Mouse (Mus musculus) liver, adult 2 months (tissue): Measurements from ENCODE around the gene Qsox1. TPM values are rescaled to one million over a fixed set of nuclear protein-coding genes. Genes with fewer than 3 reads are reported as not detected.

ENCODE experiments used
- DNase-seq: peaks from one replicate; pipeline ENCODE4 v3.0.0-alpha.2; 2011; ENCODE audit warnings: low read depth, low spot score; ENCODE audit errors: extremely low read depth
- H3K27ac ChIP-seq: fragments of 200-500 bp; replicated peaks from 2 replicates; pipeline ENCODE4 v1.5.1; 2012; ENCODE audit warnings: low read depth, mild to moderate bottlenecking, control low read depth, inconsistent platforms, low read length; ENCODE audit not compliant: insufficient read depth
- H3K27me3 ChIP-seq: fragments of 200-500 bp; 2 replicates; pipeline ENCODE4 v1.6.1; 2012; ENCODE audit warnings: mild to moderate bottlenecking, moderate library complexity, low read length, inconsistent platforms; ENCODE audit not compliant: control insufficient read depth, insufficient read depth
- H3K36me3 ChIP-seq: fragments of 200-500 bp; 2 replicates; pipeline ENCODE4 v1.6.1; 2012; ENCODE audit warnings: low read length, inconsistent platforms; ENCODE audit not compliant: control insufficient read depth, insufficient read depth
- H3K4me1 ChIP-seq: fragments of 200-500 bp; 2 replicates; pipeline ENCODE4 v1.6.1; 2011; ENCODE audit warnings: low read length; ENCODE audit not compliant: control insufficient read depth, insufficient read depth
- H3K4me3 ChIP-seq: fragments of 200-500 bp; 2 replicates; pipeline ENCODE4 v1.5.1; 2011; ENCODE audit warnings: low read depth, mild to moderate bottlenecking, control low read depth, low read length, moderate library complexity; ENCODE audit not compliant: insufficient read depth
- H3K79me2 ChIP-seq: fragments of 200-500 bp; 2 replicates; pipeline ENCODE4 v1.6.1; 2012; ENCODE audit warnings: inconsistent platforms, mild to moderate bottlenecking, low read length, moderate library complexity; ENCODE audit not compliant: control insufficient read depth, insufficient read depth
- H3K9ac ChIP-seq: fragments of 200-500 bp; 2 replicates; pipeline ENCODE4 v1.6.1; 2012; ENCODE audit warnings: low read depth, mild to moderate bottlenecking, control low read depth, inconsistent platforms, low read length
- CTCF ChIP-seq: fragments of 200-500 bp; IDR thresholded peaks from 2 replicates; pipeline ENCODE4 v1.5.1; 2011; ENCODE audit warnings: low read depth, low read length, control low read depth
- POLR2A ChIP-seq: fragments of 200-500 bp; IDR thresholded peaks from 2 replicates; pipeline ENCODE4 v1.6.1; 2011; ENCODE audit warnings: low read length, control low read depth; ENCODE audit not compliant: insufficient read depth; ENCODE audit errors: extremely low read depth
- WGBS: fragments of 180-500 bp; shearing (Covaris S2); methylation state at CpG from one replicate; pipeline ENCODE4 v1.1.7; 2018; 5-methylcytosine and 5-hydroxymethylcytosine counted together
- polyA plus RNA-seq: library from polyadenylated mRNA; depleted of rRNA; stranded (reverse); fragments of >200 nt; gene quantifications from 2 replicates; pipeline ENCODE4 v1.2.3, GENCODE M21; 2012
- total RNA-seq: library from RNA; depleted of rRNA; stranded (reverse); fragments of >200 nt; gene quantifications from 2 replicates; pipeline ENCODE4 v1.2.3, GENCODE M21; 2014

Gene Qsox1
- total and polyA plus RNA-seq, 2 experiments, result 221 to 543 TPM

- H3K4me1 ChIP-seq, result peaks cover 48% of the 10 kb centered on the region
- peak; percentile 61 for DNase-seq
- H3K27me3 ChIP-seq, result no peaks in the 10 kb centered on the region
- H3K36me3 ChIP-seq, result peaks cover 43% of the 10 kb centered on the region
- no peak overlapping the region for H3K4me3 ChIP-seq
- 27% methylated on average over 4 of the region's 4 CpGs for WGBS
- no peak for TF ChIP-seq CTCF
- TF ChIP-seq POLR2A, result no peak
- no peak overlapping the region; the same call in 1 of the 2 replicates for H3K27ac ChIP-seq
- no peak overlapping the region; the same call in 1 of the 2 replicates for H3K9ac ChIP-seq
- peaks cover 15% of the 10 kb centered on the region; the same call in 1 of the 2 replicates for H3K79me2 ChIP-seq
Measured at GRCm38 (mm10) chr1:155797425-155797824, 15.3 kb downstream of the Qsox1 start.

GRCm38 (mm10) chr1:155796757-155797405, 15.8 kb downstream of the Qsox1 start:
- Histone ChIP-seq H3K4me1 (peaks cover 48% of the 10 kb centered on the region), H3K4me3 (no peak overlapping the region), H3K36me3 (peaks cover 45% of the 10 kb centered on the region), H3K27me3 (no peaks in the 10 kb centered on the region), H3K27ac (peak overlapping the region; percentile 31; the same call in 1 of the 2 replicates), H3K79me2 (peaks cover 14% of the 10 kb centered on the region; the same call in 1 of the 2 replicates), H3K9ac (no peak overlapping the region; the same call in 1 of the 2 replicates)
- TF ChIP-seq CTCF (no peak), POLR2A (no peak)
- 53% methylated on average over 11 of the region's 11 CpGs for whole genome bisulfite sequencing
- DNase-seq, result no peak

GRCm38 (mm10) chr1:155795791-155796233, 16.9 kb downstream of the Qsox1 start:
- no peak for TF ChIP-seq CTCF
- no peak for TF ChIP-seq POLR2A
- Histone ChIP-seq H3K36me3 (peaks cover 49% of the 10 kb centered on the region), H3K27ac (peak overlapping the region; percentile 66), H3K4me3 (no peak overlapping the region), H3K79me2 (peaks cover 10% of the 10 kb centered on the region; the same call in 1 of the 2 replicates), H3K27me3 (no peaks in the 10 kb centered on the region), H3K9ac (no peak overlapping the region), H3K4me1 (peaks cover 44% of the 10 kb centered on the region)
- DNase-seq, result peak; percentile 100
- WGBS, result 7% methylated on average over 5 of the region's 5 CpGs

GRCm38 (mm10) chr1:155794855-155795254, 17.8 kb downstream of the Qsox1 start:
- Histone ChIP-seq H3K79me2 (peaks cover 10% of the 10 kb centered on the region; the same call in 1 of the 2 replicates), H3K9ac (peak overlapping the region; percentile 5; the same call in 1 of the 2 replicates), H3K36me3 (peaks cover 54% of the 10 kb centered on the region), H3K4me3 (no peak overlapping the region), H3K27me3 (no peaks in the 10 kb centered on the region), H3K27ac (peak overlapping the region; percentile 66), H3K4me1 (peaks cover 37% of the 10 kb centered on the region)
- TF ChIP-seq CTCF (no peak), POLR2A (no peak)
- DNase-seq, result peak; percentile 88
- 13% methylated on average over 6 of the region's 6 CpGs for WGBS

- no peak overlapping the region for H3K4me3 ChIP-seq
- DNase-seq, result no peak
- H3K27me3 ChIP-seq, result no peaks in the 10 kb centered on the region
- H3K36me3 ChIP-seq, result peaks cover 72% of the 10 kb centered on the region
- 68% methylated on average over 5 of the region's 5 CpGs for WGBS
- no peak overlapping the region for H3K9ac ChIP-seq
- H3K4me1 ChIP-seq, result peaks cover 19% of the 10 kb centered on the region
- 0 out of 2 replicates have a peak, but pooled peaks cover 7% of the 10 kb centered on the region for H3K79me2 ChIP-seq
- TF ChIP-seq POLR2A (no peak), CTCF (peak; percentile 22; the same call in 1 of the 2 replicates)
- no peak overlapping the region for H3K27ac ChIP-seq
Measured at GRCm38 (mm10) chr1:155791919-155792318, 20.8 kb downstream of the Qsox1 start.
